Comparison of ENCODE assay signal across 8 mouse cellular contexts in the genomic region with DNA sequence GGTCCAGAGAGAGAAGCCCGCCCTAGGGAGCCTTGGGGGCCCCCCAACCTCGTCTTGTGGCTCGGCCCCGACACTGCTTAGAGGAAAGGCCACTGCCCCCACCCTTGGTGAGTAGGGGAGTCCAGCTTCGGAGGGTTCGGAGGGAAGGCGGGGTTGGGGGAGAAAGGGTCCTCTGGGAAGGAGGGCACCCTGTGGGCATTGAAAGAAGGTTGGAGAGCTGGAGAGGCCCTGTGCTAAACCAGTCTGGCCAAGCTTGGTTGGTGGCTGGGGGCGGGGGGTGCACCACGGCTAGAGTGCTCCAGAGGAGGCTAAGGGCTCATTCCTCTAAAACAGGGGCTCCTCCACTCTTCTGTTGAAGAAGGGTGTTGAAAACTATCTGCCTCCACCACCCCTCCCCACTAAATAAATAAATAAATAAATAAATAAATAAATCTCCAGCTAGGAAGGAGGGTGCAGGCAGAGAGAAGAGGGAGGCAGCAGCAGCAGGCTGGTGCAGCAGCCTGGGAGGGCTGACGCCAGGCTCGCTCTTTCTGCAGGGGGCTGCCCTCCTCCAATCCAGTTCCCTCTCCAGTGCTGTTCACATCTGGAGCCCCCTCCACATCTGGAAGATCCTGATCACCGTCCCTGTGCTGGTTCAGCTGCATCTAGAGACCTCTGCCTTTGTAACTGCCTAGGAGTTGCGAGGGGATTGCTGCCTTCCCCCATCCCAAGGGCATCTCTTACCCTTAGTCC. TPM values are rescaled to one million over a fixed set of nuclear protein-coding genes. Genes with fewer than 3 reads are reported as not detected.
A peak's percentile ranks its signal among the peaks of the same experiment; 100 is the strongest.
DNase-seq lines count a peak whose midpoint lies in the region; ATAC-seq lines count a peak whose summit lies in the region.

No protein-coding gene starts in this region.

- H3K36me3 ChIP-seq in kidney, embryonic 14.5 days (ENCODE audit: control insufficient read depth, insufficient read depth, low read length): no peaks in the 10 kb centered on the region
- H3K36me3 ChIP-seq in forebrain, embryonic 12.5 days (replicated peaks): peaks cover 3% of the 10 kb centered on the region; the same call in 1 of the 2 replicates
- H3K36me3 ChIP-seq in liver, embryonic 13.5 days: no peaks in the 10 kb centered on the region

- WGBS in kidney, embryonic 14.5 days: 3% methylated on average over 13 of the region's 13 CpGs
- WGBS in forebrain, embryonic 12.5 days: 2% methylated on average over 13 of the region's 13 CpGs
- WGBS in liver, embryonic 13.5 days (ENCODE audit: insufficient replicate concordance): 6% methylated on average over 13 of the region's 13 CpGs

- H3K27ac ChIP-seq in kidney, embryonic 14.5 days (ENCODE audit: low read depth, low read length): no peak overlapping the region
- H3K27ac ChIP-seq in forebrain, embryonic 12.5 days: no peak overlapping the region
- no peak overlapping the region for H3K27ac ChIP-seq in liver, embryonic 13.5 days

- peaks cover 16% of the 10 kb centered on the region for H3K4me1 ChIP-seq in kidney, embryonic 14.5 days (ENCODE audit: control insufficient read depth, insufficient read depth, low read length)
- peaks cover 25% of the 10 kb centered on the region for H3K4me1 ChIP-seq in forebrain, embryonic 12.5 days
- 0 out of 2 replicates have a peak, but pooled peaks cover 2% of the 10 kb centered on the region for H3K4me1 ChIP-seq in liver, embryonic 13.5 days (replicated peaks)

- no peak for DNase-seq in kidney, adult 11 months
- DNase-seq in brain, adult 2 months (ENCODE audit: low read depth, low spot score): peak; percentile 67
- no peak for DNase-seq in liver, embryonic 13.5 days
- no peak for DNase-seq in thymus, postnatal 14 days
- DNase-seq in spleen, adult 18-20 months: no peak
- DNase-seq in spleen, postnatal 4 days (ENCODE audit: low spot score in 2 of 2): no peak

- H3K9ac ChIP-seq in kidney, embryonic 14.5 days (ENCODE audit: low read depth, low read length): peak overlapping the region; percentile 73
- H3K9ac ChIP-seq in forebrain, embryonic 12.5 days: peak overlapping the region; percentile 92
- no peak overlapping the region for H3K9ac ChIP-seq in liver, embryonic 13.5 days

- peaks cover 14% of the 10 kb centered on the region for H3K27me3 ChIP-seq in kidney, embryonic 14.5 days (ENCODE audit: control insufficient read depth, insufficient read depth, low read length)
- peaks cover 59% of the 10 kb centered on the region for H3K27me3 ChIP-seq in forebrain, embryonic 12.5 days
- H3K27me3 ChIP-seq in liver, embryonic 13.5 days: peaks cover 81% of the 10 kb centered on the region

- ATAC-seq in kidney, embryonic 14.5 days (ENCODE audit: low FRiP score, low TSS enrichment): peak; percentile 48; the same call in 1 of the 2 replicates
- peak; percentile 42; the same call in 1 of the 2 replicates for ATAC-seq in forebrain, embryonic 12.5 days (ENCODE audit: low FRiP score)
- no peak for ATAC-seq in liver, embryonic 13.5 days (ENCODE audit: low read depth)

- H3K4me3 ChIP-seq in kidney, embryonic 14.5 days (ENCODE audit: low read length): peak overlapping the region; percentile 66
- peak overlapping the region; percentile 75 for H3K4me3 ChIP-seq in forebrain, embryonic 12.5 days (replicated peaks)
- H3K4me3 ChIP-seq in liver, embryonic 13.5 days (replicated peaks): peak overlapping the region; percentile 50

- no peaks in the 10 kb centered on the region for H3K9me3 ChIP-seq in kidney, embryonic 14.5 days (ENCODE audit: control insufficient read depth, low read length)
- no peaks in the 10 kb centered on the region for H3K9me3 ChIP-seq in forebrain, embryonic 12.5 days
- no peaks in the 10 kb centered on the region for H3K9me3 ChIP-seq in liver, embryonic 13.5 days (replicated peaks)

- H3K4me2 ChIP-seq in kidney, embryonic 14.5 days (replicated peaks; ENCODE audit: low read depth, low read length): peak overlapping the region; percentile 99
- H3K4me2 ChIP-seq in forebrain, embryonic 12.5 days: peak overlapping the region; percentile 97
- peak overlapping the region; percentile 63 for H3K4me2 ChIP-seq in liver, embryonic 13.5 days

RNA-seq across cellular contexts. Expression of gene Insyn1, which starts 0.9 kb away (rescaled TPM):
- 3.0 and 4.0 TPM in 2 replicates for polyA plus RNA-seq in kidney, embryonic 14.5 days (2014; fragmentation: Nextera tagmentation; extraction: Ambion mirVana)
- 4.0 and 4.7 TPM in 2 replicates for polyA plus RNA-seq in forebrain, embryonic 12.5 days (2016; fragmentation: Nextera tagmentation; extraction: Ambion mirVana)
- 0.10 TPM in 1 of 2 replicates, not detected in the other for polyA plus RNA-seq in liver, embryonic 13.5 days (2015; fragmentation: Nextera tagmentation; extraction: Ambion mirVana)
